Mouse (Mus musculus) thymus, postnatal 36 days (tissue): ENCODE results near the gene Trim67.
A peak's percentile ranks its signal among the peaks of the same experiment; 100 is the strongest.

Source experiments
- DNase-seq, 2 experiments: peaks; one replicate each; pipeline ENCODE4 v3.0.0; 2022; ENCODE audit warnings: mixed read lengths in 2 of 2

Gene Trim67

GRCm38 (mm10) chr8:124792708-124793107, at the start of gene Trim67:
Trim67 (plus strand) TSS chr8:124793092.
- peak in 1 of 2 experiments; percentile 30 for DNase-seq

GRCm38 (mm10) chr8:124746661-124747060, 46.2 kb upstream of the Trim67 start:
- DNase-seq: no peak

GRCm38 (mm10) chr8:124751191-124751590, 41.7 kb upstream of the Trim67 start:
- DNase-seq: no peak

- DNase-seq: peak; percentile 66 to 72
These were observed 41.2 kb upstream of the Trim67 start, which contains the start of gene Fam89a for GRCm38 (mm10) chr8:124751709-124752173. Fam89a (minus strand) TSS chr8:124751832.

- DNase-seq: no peak
These were observed 40.5 kb upstream of the Trim67 start for GRCm38 (mm10) chr8:124752325-124752862.

- no peak for DNase-seq
These were observed 38.6 kb upstream of the Trim67 start for GRCm38 (mm10) chr8:124754101-124754791.

- no peak for DNase-seq
These were observed 38.1 kb upstream of the Trim67 start for GRCm38 (mm10) chr8:124754792-124755190.

- no peak for DNase-seq
These were observed 37.4 kb upstream of the Trim67 start for GRCm38 (mm10) chr8:124755481-124755880.

GRCm38 (mm10) chr8:124756153-124756552, 36.7 kb upstream of the Trim67 start:
- DNase-seq: no peak

- no peak for DNase-seq
These were observed 36.3 kb upstream of the Trim67 start for GRCm38 (mm10) chr8:124756601-124757000.

GRCm38 (mm10) chr8:124758544-124758943, 34.3 kb upstream of the Trim67 start:
- peak; percentile 47 to 59 for DNase-seq

GRCm38 (mm10) chr8:124763061-124763460, 29.8 kb upstream of the Trim67 start:
- no peak for DNase-seq

- DNase-seq: no peak
These were observed 20.5 kb upstream of the Trim67 start for GRCm38 (mm10) chr8:124772389-124772788.

- DNase-seq: peak; percentile 49 to 58
These were observed 17.2 kb upstream of the Trim67 start for GRCm38 (mm10) chr8:124775695-124776094.

GRCm38 (mm10) chr8:124780236-124780635, 12.7 kb upstream of the Trim67 start:
- no peak for DNase-seq

GRCm38 (mm10) chr8:124782431-124782830, 10.5 kb upstream of the Trim67 start:
- no peak for DNase-seq

- DNase-seq: no peak
These were observed 9.7 kb upstream of the Trim67 start for GRCm38 (mm10) chr8:124783228-124783627.

- no peak for DNase-seq
These were observed 8.3 kb upstream of the Trim67 start for GRCm38 (mm10) chr8:124784613-124785012.

- DNase-seq: no peak
These were observed 2.2 kb upstream of the Trim67 start for GRCm38 (mm10) chr8:124790676-124791075.

GRCm38 (mm10) chr8:124791751-124792150, 1.1 kb upstream of the Trim67 start:
- no peak for DNase-seq

- DNase-seq: peak; percentile 22 to 35
These were observed 706 bp upstream of the Trim67 start for GRCm38 (mm10) chr8:124792186-124792585.

- DNase-seq: peak; percentile 78 to 82
These were observed 320 bp downstream of the Trim67 start for GRCm38 (mm10) chr8:124793172-124793651.

- peak in 1 of 2 experiments; percentile 11 for DNase-seq
These were observed 981 bp downstream of the Trim67 start for GRCm38 (mm10) chr8:124793661-124794485.

GRCm38 (mm10) chr8:124794486-124794780, 1.5 kb downstream of the Trim67 start:
- peak; percentile 47 to 48 for DNase-seq
